Mouse (Mus musculus) ovary, adult 2 months (tissue): ENCODE data around the gene Nrn1. TPM values are rescaled to one million over a fixed set of nuclear protein-coding genes. Genes with fewer than 3 reads are reported as not detected.

Experiments used
- polyA plus RNA-seq: library from polyadenylated mRNA; depleted of rRNA; stranded (reverse); fragments of >200 nt; gene quantifications from 2 replicates; pipeline ENCODE4 v1.2.3, GENCODE M21; 2012; rRNA removed

The Nrn1 gene
- 32.8 and 43.9 TPM in 2 replicates for polyA plus RNA-seq

GRCm38 (mm10) chr13:36734731-36735571 is at the start of gene Nrn1:
Gene Nrn1, minus strand, starts transcription at chr13:36735131.

